Mouse (Mus musculus) CH12.LX (cell line): ENCODE data around the gene Prss47. TPM values are rescaled to one million over a fixed set of nuclear protein-coding genes. Genes with fewer than 3 reads are reported as not detected.

Source experiments
- DNase-seq: peaks from one replicate; pipeline ENCODE4 v3.0.0-alpha.2; 2013; ENCODE audit errors: extremely low read depth
- H3K27ac ChIP-seq: 2 replicates; pipeline ENCODE4 v1.5.1; 2012; ENCODE audit warnings: low read depth, mild to moderate bottlenecking, control low read depth, moderate library complexity; ENCODE audit not compliant: insufficient read depth
- H3K27me3 ChIP-seq: replicated peaks from 2 replicates; pipeline ENCODE3; 2012; ENCODE audit warnings: inconsistent platforms
- H3K36me3 ChIP-seq, 2 experiments: replicated peaks in 1 of 2; 2 replicates each; pipeline versions ENCODE3 to v1.6.1; 2012; ENCODE audit warnings: inconsistent platforms in 1 of 2, low read length in 1 of 2, mild to moderate bottlenecking in 1 of 2, mixed read lengths in 1 of 2, moderate library complexity in 1 of 2; ENCODE audit not compliant: control insufficient read depth in 1 of 2, insufficient read depth in 1 of 2
- H3K4me1 ChIP-seq, 2 experiments: 2 replicates each; pipeline ENCODE4 v1.6.1; 2012; ENCODE audit warnings: inconsistent platforms in 1 of 2, moderate library complexity in 1 of 2; ENCODE audit not compliant: insufficient read depth in 2 of 2, control insufficient read depth in 1 of 2
- H3K4me2 ChIP-seq: 2 replicates; pipeline ENCODE4 v1.6.1; 2012; ENCODE audit warnings: low read depth, mild to moderate bottlenecking, control low read depth; ENCODE audit not compliant: poor library complexity, insufficient read depth, severe bottlenecking
- H3K4me3 ChIP-seq, 3 experiments: fragments of 150-350 bp in 1 of 3; sonication (generic) in 1 of 3; replicated peaks in 1 of 3; 2 replicates each; pipeline versions ENCODE3 to v1.5.1; 2011 to 2012; ENCODE audit warnings: low read depth in 2 of 3, low read length in 2 of 3, mild to moderate bottlenecking in 2 of 3, moderate library complexity in 2 of 3, control low read depth in 1 of 3, improper control_type of control experiment in 1 of 3, inconsistent platforms in 1 of 3, mixed read lengths in 1 of 3; ENCODE audit not compliant: poor library complexity in 1 of 3
- H3K79me2 ChIP-seq: replicated peaks from 2 replicates; pipeline ENCODE4 v1.6.1; 2012; ENCODE audit warnings: mild to moderate bottlenecking, moderate library complexity; ENCODE audit not compliant: control insufficient read depth, poor library complexity, insufficient read depth, severe bottlenecking; ENCODE audit errors: extremely low read depth
- H3K9ac ChIP-seq: 2 replicates; pipeline ENCODE4 v1.6.1; 2012; ENCODE audit warnings: low read depth, mild to moderate bottlenecking, control low read depth, moderate library complexity; ENCODE audit not compliant: insufficient read depth
- H3K9me3 ChIP-seq: replicated peaks from 2 replicates; pipeline ENCODE3; 2012; ENCODE audit warnings: low read length, inconsistent platforms, mixed read lengths
- CHD2 ChIP-seq: IDR thresholded peaks from 2 replicates; pipeline ENCODE4 v1.6.1; 2011; ENCODE audit warnings: low read length, improper control_type of control experiment
- CTCF ChIP-seq, 2 experiments: IDR thresholded peaks in 1 of 2; conservative IDR thresholded peaks in 1 of 2; 2 replicates each; pipeline ENCODE4 v1.5.1; 2011 to 2012; ENCODE audit warnings: low read depth in 2 of 2, low read length in 2 of 2, improper control_type of control experiment in 1 of 2, inconsistent platforms in 1 of 2, mild to moderate bottlenecking in 1 of 2, moderate library complexity in 1 of 2
- MEF2A ChIP-seq: IDR thresholded peaks from 2 replicates; pipeline ENCODE4 v1.6.1; 2014; ENCODE audit warnings: low read depth, mild to moderate bottlenecking, inconsistent platforms, low read length, improper control_type of control experiment, borderline replicate concordance
- RAD21 ChIP-seq: IDR thresholded peaks from 2 replicates; pipeline ENCODE4 v1.6.1; 2011; ENCODE audit warnings: low read depth, mild to moderate bottlenecking, low read length, improper control_type of control experiment, moderate library complexity
- dilution Hi-C: fragments of 300-500 bp; cut with MboI; formaldehyde crosslinking; loops from 2 replicates; pipeline ENCODE4 v1.14.3; 2020; ENCODE audit warnings: low sequenced_read_pairs; ENCODE audit not compliant: extremely low pct_unique_long_range_greater_than_20kb, extremely low pct_ligation_motif_present
- in situ Hi-C: fragments of 300-500 bp; cut with MboI; formaldehyde crosslinking; loops from 3 replicates; pipeline ENCODE4 v1.14.3; 2019; ENCODE audit warnings: low sequenced_read_pairs, low pct_ligation_motif_present, low pct_unique_long_range_greater_than_20kb, mixed read lengths
- polyA plus RNA-seq: library from polyadenylated mRNA; unstranded; fragments of >175 nt; gene quantifications from 2 replicates; pipeline ENCODE4 v1.2.1, GENCODE M21; 2012; ENCODE audit warnings: low read depth; ENCODE audit not compliant: insufficient read length
- total RNA-seq, 2 experiments: library from RNA; depleted of rRNA; stranded (reverse); fragments of 300-350 nt in 1 of 2; fragments of >200 nt in 1 of 2; gene quantifications; 2 replicates each; pipeline ENCODE4 v1.2.3; 2012 to 2014

Gene Prss47
- total and polyA plus RNA-seq, 3 experiments: not detected

DNA sequence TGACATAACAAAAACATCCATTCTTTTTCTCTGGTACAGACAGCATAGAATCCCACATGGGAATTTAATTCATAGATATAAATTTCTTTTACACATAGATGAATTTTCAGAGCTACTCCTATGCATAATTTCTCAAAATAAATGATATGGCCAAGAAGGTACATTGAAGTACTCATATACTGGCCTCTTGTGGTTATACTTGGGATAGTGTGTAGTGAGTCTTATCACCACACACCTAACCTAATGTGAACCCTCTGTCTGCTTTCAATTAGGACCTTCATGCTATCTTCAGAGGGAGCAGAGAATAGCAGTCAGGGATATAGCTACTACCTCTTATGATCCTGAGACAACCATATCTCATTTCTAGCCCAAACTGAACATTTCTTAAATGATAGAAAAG is 47.1 kb downstream of the Prss47 start:
- Histone ChIP-seq H3K4me3 (no peak overlapping the region), H3K27me3 (no peaks in the 10 kb centered on the region), H3K9ac (no peak overlapping the region), H3K9me3 (no peaks in the 10 kb centered on the region), H3K4me1 (no peaks in the 10 kb centered on the region), H3K4me2 (no peak overlapping the region), H3K36me3 (no peaks in the 10 kb centered on the region), H3K27ac (no peak overlapping the region), H3K79me2 (no peaks in the 10 kb centered on the region)
- dilution Hi-C loops (no loop called here), in situ Hi-C loops (no loop called here)
- peak; percentile 6 for DNase-seq
- no peak for TF ChIP-seq MEF2A
- TF ChIP-seq CHD2: no peak
- peak; percentile 29 for TF ChIP-seq RAD21
- peak in 1 of 2 experiments; percentile 34; a peak in 2 of 4 replicates for TF ChIP-seq CTCF (conservative IDR thresholded peaks at IDR 0.05 in 1 of 2, IDR thresholded peaks at IDR 0.05 in 1 of 2; ENCODE audit: low read depth in 2 of 2, low read length in 2 of 2)

Other genes starting within 250 kb of the Prss47 start
- not detected in 2 replicates for gene Cntnap3, start 148.8 kb downstream of the Prss47 start, total RNA-seq (2012; rRNA removed)
- gene Cntnap3, start 148.8 kb downstream of the Prss47 start, total RNA-seq (2014; rRNA removed): not detected in 2 replicates
- gene Cntnap3, start 148.8 kb downstream of the Prss47 start, polyA plus RNA-seq: not detected in 2 replicates
- gene Spata31, start 135.4 kb downstream of the Prss47 start, total RNA-seq (2012; rRNA removed): not detected in 2 replicates
- not detected in 2 replicates for gene Spata31, start 135.4 kb downstream of the Prss47 start, total RNA-seq (2014; rRNA removed)
- not detected in 2 replicates for gene Spata31, start 135.4 kb downstream of the Prss47 start, polyA plus RNA-seq
- gene Spata31d1c, start 19.7 kb downstream of the Prss47 start, total RNA-seq (2012; rRNA removed): not detected in 2 replicates
- not detected in 2 replicates for gene Spata31d1c, start 19.7 kb downstream of the Prss47 start, total RNA-seq (2014; rRNA removed)
- gene Spata31d1c, start 19.7 kb downstream of the Prss47 start, polyA plus RNA-seq: not detected in 2 replicates
- gene Mfsd14b, start 60.2 kb upstream of the Prss47 start, total RNA-seq (2012; rRNA removed): 26.1 and 28.0 TPM in 2 replicates
- gene Mfsd14b, start 60.2 kb upstream of the Prss47 start, total RNA-seq (2014; rRNA removed): 51.5 and 54.3 TPM in 2 replicates
- gene Mfsd14b, start 60.2 kb upstream of the Prss47 start, polyA plus RNA-seq: 20.1 and 25.5 TPM in 2 replicates
- gene Olfr465-ps1, start 85.3 kb upstream of the Prss47 start, total RNA-seq (2012; rRNA removed): not detected in 2 replicates
- not detected in 2 replicates for gene Olfr465-ps1, start 85.3 kb upstream of the Prss47 start, total RNA-seq (2014; rRNA removed)
- not detected in 2 replicates for gene Olfr465-ps1, start 85.3 kb upstream of the Prss47 start, polyA plus RNA-seq
- not detected in 2 replicates for gene Olfr466, start 97.5 kb upstream of the Prss47 start, total RNA-seq (2012; rRNA removed)
- not detected in 2 replicates for gene Olfr466, start 97.5 kb upstream of the Prss47 start, total RNA-seq (2014; rRNA removed)
- not detected in 2 replicates for gene Olfr466, start 97.5 kb upstream of the Prss47 start, polyA plus RNA-seq
- gene Nlrp4f, start 153.2 kb upstream of the Prss47 start, total RNA-seq (2012; rRNA removed): not detected in 2 replicates
- not detected in 2 replicates for gene Nlrp4f, start 153.2 kb upstream of the Prss47 start, total RNA-seq (2014; rRNA removed)
- 0.10 and 0.46 TPM in 2 replicates for gene Nlrp4f, start 153.2 kb upstream of the Prss47 start, polyA plus RNA-seq
- not detected in 2 replicates for gene Gm10775, start 206.8 kb upstream of the Prss47 start, total RNA-seq (2012; rRNA removed)
- gene Gm10775, start 206.8 kb upstream of the Prss47 start, total RNA-seq (2014; rRNA removed): not detected in 2 replicates
- gene Gm10775, start 206.8 kb upstream of the Prss47 start, polyA plus RNA-seq: not detected in 2 replicates
- 11.1 and 12.6 TPM in 2 replicates for gene Zfp369, start 226.1 kb upstream of the Prss47 start, total RNA-seq (2012; rRNA removed)
- gene Zfp369, start 226.1 kb upstream of the Prss47 start, total RNA-seq (2014; rRNA removed): 9.9 and 10.3 TPM in 2 replicates
- gene Zfp369, start 226.1 kb upstream of the Prss47 start, polyA plus RNA-seq: 6.4 and 8.4 TPM in 2 replicates